Mouse (Mus musculus) midbrain, embryonic 15.5 days (tissue): ENCODE measurements around the gene Tfam. TPM values are rescaled to one million over a fixed set of nuclear protein-coding genes. Genes with fewer than 3 reads are reported as not detected.

Source experiments
- ATAC-seq: fragments of 200-750 bp; cut with Nextera tagmentation; replicated peaks from 2 replicates; pipeline ENCODE4 v1.8.0; 2017; ENCODE audit warnings: moderate TSS enrichment
- H3K27ac ChIP-seq: fragments of 300-500 bp; sonication (generic); 2 replicates; pipeline ENCODE4 v1.5.1; 2015; ENCODE audit warnings: mild to moderate bottlenecking, inconsistent platforms
- H3K27me3 ChIP-seq: fragments of 300-500 bp; sonication (generic); replicated peaks from 2 replicates; pipeline ENCODE4 v1.6.1; 2015; ENCODE audit warnings: inconsistent platforms
- H3K36me3 ChIP-seq: fragments of 300-500 bp; sonication (generic); replicated peaks from 2 replicates; pipeline ENCODE4 v1.6.1; 2015; ENCODE audit warnings: inconsistent platforms
- H3K4me1 ChIP-seq: fragments of 300-500 bp; sonication (generic); 2 replicates; pipeline ENCODE4 v1.6.1; 2015; ENCODE audit warnings: inconsistent platforms
- H3K4me2 ChIP-seq: fragments of 300-500 bp; sonication (generic); 2 replicates; pipeline ENCODE4 v1.6.1; 2015; ENCODE audit warnings: inconsistent platforms, mild to moderate bottlenecking, moderate library complexity
- H3K4me3 ChIP-seq: fragments of 300-500 bp; sonication (generic); 2 replicates; pipeline ENCODE4 v1.5.1; 2015; ENCODE audit warnings: mild to moderate bottlenecking, inconsistent platforms
- H3K9ac ChIP-seq: fragments of 300-500 bp; sonication (generic); 2 replicates; pipeline ENCODE4 v1.6.1; 2015; ENCODE audit warnings: mild to moderate bottlenecking, inconsistent platforms
- H3K9me3 ChIP-seq: fragments of 300-500 bp; sonication (generic); 2 replicates; pipeline ENCODE4 v1.6.1; 2016; ENCODE audit warnings: inconsistent platforms
- WGBS: fragments of 180-500 bp; shearing (Covaris S2); methylation state at CpG from one replicate; pipeline ENCODE4 v1.1.7; 2015; ENCODE audit warnings: mixed read lengths; 5-methylcytosine and 5-hydroxymethylcytosine counted together
- polyA plus RNA-seq: library from polyadenylated mRNA; unstranded; fragments of >200 nt; fragmentation: Nextera tagmentation; extraction: Ambion mirVana; gene quantifications from 2 replicates; pipeline ENCODE4 v1.2.1, GENCODE M21; 2015

Gene Tfam
- polyA plus RNA-seq: 42.0 and 51.4 TPM in 2 replicates

GRCm38 (mm10) chr10:71238240-71238554 is at the start of gene Tfam:
Gene Tfam, minus strand, starts transcription at chr10:71238280.
- no peak for ATAC-seq
- peak within 1 kb of the TSS; percentile 76 for H3K27ac ChIP-seq
- no peaks in the 10 kb centered on the region for H3K9me3 ChIP-seq
- H3K36me3 ChIP-seq: 0 out of 2 replicates have a peak, but pooled peaks cover 13% of the 10 kb centered on the region
- H3K4me2 ChIP-seq: peak within 1 kb of the TSS; percentile 78
- peaks cover 15% of the 10 kb centered on the region for H3K4me1 ChIP-seq
- 3% methylated on average over 7 of the region's 7 CpGs for WGBS
- peak within 1 kb of the TSS; percentile 74 for H3K4me3 ChIP-seq
- H3K27me3 ChIP-seq: no peaks in the 10 kb centered on the region
- peak within 1 kb of the TSS; percentile 79 for H3K9ac ChIP-seq

GRCm38 (mm10) chr10:71285126-71285580 is 47.1 kb upstream of the Tfam start, which contains the start of gene Ube2d1:
Gene Ube2d1, minus strand, starts transcription at chr10:71285262.
- WGBS: under 1% methylated on average over 39 of the region's 50 CpGs
- H3K4me3 ChIP-seq: peak within 1 kb of the TSS; percentile 78
- peak within 1 kb of the TSS; percentile 71 for H3K4me2 ChIP-seq
- 0 out of 2 replicates have a peak, but pooled peaks cover 2% of the 10 kb centered on the region for H3K36me3 ChIP-seq
- no peaks in the 10 kb centered on the region for H3K27me3 ChIP-seq
- peak within 1 kb of the TSS; percentile 88 for H3K27ac ChIP-seq
- peak; percentile 97 for ATAC-seq
- H3K9me3 ChIP-seq: no peaks in the 10 kb centered on the region
- H3K9ac ChIP-seq: peak within 1 kb of the TSS; percentile 96
- peaks cover 38% of the 10 kb centered on the region for H3K4me1 ChIP-seq

DNA sequence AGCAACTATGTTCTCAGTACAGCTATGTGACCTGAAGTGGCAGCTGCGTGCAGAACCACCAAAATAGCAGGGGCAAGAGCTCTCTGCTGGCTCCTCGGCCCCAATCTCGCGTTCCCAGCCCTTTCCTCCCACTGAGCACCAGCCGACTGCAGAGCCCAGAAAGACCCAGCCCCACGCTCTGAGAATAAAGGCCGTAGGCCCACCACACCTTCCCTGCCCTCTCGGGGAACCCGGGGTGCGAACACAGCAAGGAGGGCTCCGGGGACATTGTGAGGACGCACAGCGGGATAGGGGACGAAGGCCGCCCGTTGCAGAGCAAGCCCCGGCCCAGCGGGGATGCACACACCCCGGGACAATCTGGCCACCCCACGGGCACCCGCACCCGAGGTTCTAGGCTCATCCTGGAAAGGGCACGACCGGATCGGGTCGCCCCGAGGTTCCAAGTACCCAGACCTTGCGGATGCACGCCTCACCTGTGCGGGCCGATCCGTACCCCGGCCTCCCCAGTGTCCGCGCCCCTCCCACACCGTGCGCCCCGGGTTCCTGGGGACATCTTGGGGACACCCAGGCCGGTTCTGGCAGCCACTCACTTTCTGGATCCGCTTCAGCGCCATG is 46.5 kb upstream of the Tfam start:
- peak overlapping the region; percentile 88 for H3K27ac ChIP-seq
- H3K9ac ChIP-seq: peak overlapping the region; percentile 96
- no peaks in the 10 kb centered on the region for H3K9me3 ChIP-seq
- peak overlapping the region; percentile 71 for H3K4me2 ChIP-seq
- H3K4me3 ChIP-seq: peak overlapping the region; percentile 78
- no peaks in the 10 kb centered on the region for H3K27me3 ChIP-seq
- ATAC-seq: peak; percentile 84
- H3K4me1 ChIP-seq: peaks cover 42% of the 10 kb centered on the region
- WGBS: 0% methylated on average over 41 of the region's 41 CpGs
- 0 out of 2 replicates have a peak, but pooled peaks cover 2% of the 10 kb centered on the region for H3K36me3 ChIP-seq

DNA sequence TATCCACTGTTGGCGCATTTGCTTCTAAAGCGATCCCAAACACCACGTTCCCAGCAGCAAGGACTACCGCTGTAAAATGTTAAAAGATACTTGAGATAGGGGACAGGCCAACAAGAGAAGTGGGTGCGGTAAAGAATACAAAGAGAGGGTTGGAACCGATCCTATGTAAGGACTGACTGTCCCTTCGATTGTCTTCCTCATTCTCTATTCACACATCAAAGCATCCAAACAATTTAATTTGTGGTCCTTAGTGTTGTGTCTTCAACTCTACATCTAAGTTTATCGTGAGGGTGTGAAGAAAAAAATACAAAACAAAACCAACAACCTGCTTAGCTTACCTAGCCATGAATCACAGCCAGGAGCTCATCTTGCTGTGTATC is 46.0 kb upstream of the Tfam start:
- peaks cover 42% of the 10 kb centered on the region for H3K4me1 ChIP-seq
- no peak for ATAC-seq
- 8% methylated on average over 8 of the region's 8 CpGs for WGBS

DNA sequence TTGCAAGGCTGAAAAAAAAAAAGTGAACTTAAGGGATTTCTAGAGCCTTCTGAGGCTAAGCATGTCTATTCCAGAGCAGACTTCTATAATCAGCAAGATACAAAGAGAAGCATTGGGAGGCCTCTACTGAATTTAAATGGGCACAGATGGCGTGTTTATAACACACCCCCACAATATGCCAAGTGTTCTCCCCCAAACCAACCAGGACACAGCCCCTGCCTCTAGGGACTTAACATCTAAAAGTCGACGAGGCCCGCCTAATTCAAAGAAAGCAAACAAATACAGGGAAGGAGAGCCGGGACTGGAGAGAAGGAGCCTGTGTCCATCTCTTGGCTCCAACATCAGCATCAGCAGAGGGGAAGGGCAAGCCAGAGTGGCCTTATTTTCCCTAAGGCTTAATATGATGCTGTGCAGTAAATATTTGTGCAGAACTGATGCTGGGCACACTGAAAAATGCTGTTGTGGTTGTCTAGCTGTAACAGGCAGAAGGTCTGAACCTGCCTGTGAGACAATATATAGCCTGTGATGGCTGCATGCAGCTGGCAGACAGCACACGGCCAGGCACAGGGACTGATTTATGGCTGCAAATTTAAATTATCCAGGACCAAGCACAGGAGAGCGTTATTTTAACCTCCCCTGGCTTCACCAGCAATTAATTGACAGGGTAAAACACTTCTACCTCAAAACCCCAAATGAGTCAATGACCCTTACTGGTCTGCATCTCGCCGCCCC is 35.1 kb upstream of the Tfam start:
- no peaks in the 10 kb centered on the region for H3K27me3 ChIP-seq
- H3K27ac ChIP-seq: no peak overlapping the region
- no peaks in the 10 kb centered on the region for H3K36me3 ChIP-seq
- no peak for ATAC-seq
- no peak overlapping the region for H3K9ac ChIP-seq
- no peak overlapping the region for H3K4me3 ChIP-seq
- no peak overlapping the region for H3K4me2 ChIP-seq
- WGBS: 53% methylated on average over 9 of the region's 9 CpGs
- peaks cover 18% of the 10 kb centered on the region for H3K4me1 ChIP-seq
- no peaks in the 10 kb centered on the region for H3K9me3 ChIP-seq

More for the DNA sequence above, 46.0 kb upstream of the Tfam start:
- peak overlapping the region; percentile 71 for H3K4me2 ChIP-seq
- H3K4me3 ChIP-seq: peak overlapping the region; percentile 78
- peak overlapping the region; percentile 88 for H3K27ac ChIP-seq
- H3K9ac ChIP-seq: peak overlapping the region; percentile 96
- H3K9me3 ChIP-seq: no peaks in the 10 kb centered on the region
- 0 out of 2 replicates have a peak, but pooled peaks cover 2% of the 10 kb centered on the region for H3K36me3 ChIP-seq
- no peaks in the 10 kb centered on the region for H3K27me3 ChIP-seq

DNA sequence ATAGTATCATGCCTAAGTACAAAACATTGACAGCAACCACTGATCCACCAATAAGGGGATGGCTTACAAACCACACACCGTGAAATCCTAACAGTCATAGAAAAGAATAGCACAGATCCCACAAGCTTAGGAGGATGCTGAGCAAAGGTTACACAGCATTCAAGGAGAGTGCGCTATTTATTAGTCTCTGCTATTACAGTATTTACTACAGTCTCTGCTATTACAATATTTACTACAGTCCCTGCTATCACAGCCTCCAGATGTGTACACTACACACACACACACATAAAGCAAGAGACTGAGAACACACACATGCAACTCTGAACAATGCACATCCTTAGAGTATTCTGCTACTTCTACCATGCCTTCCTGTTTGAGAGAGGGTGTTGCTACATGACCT is 29.9 kb upstream of the Tfam start:
- no peak overlapping the region for H3K4me2 ChIP-seq
- no peaks in the 10 kb centered on the region for H3K27me3 ChIP-seq
- H3K4me3 ChIP-seq: no peak overlapping the region
- whole genome bisulfite sequencing: 87% methylated on average over 2 of the region's 2 CpGs
- H3K9ac ChIP-seq: no peak overlapping the region
- H3K9me3 ChIP-seq: no peaks in the 10 kb centered on the region
- no peak for ATAC-seq
- no peaks in the 10 kb centered on the region for H3K36me3 ChIP-seq
- peaks cover 26% of the 10 kb centered on the region for H3K4me1 ChIP-seq
- H3K27ac ChIP-seq: no peak overlapping the region

GRCm38 (mm10) chr10:71267511-71267910 is 29.4 kb upstream of the Tfam start:
- H3K9me3 ChIP-seq: no peaks in the 10 kb centered on the region
- H3K27me3 ChIP-seq: no peaks in the 10 kb centered on the region
- H3K27ac ChIP-seq: no peak overlapping the region
- H3K9ac ChIP-seq: no peak overlapping the region
- no peak overlapping the region for H3K4me2 ChIP-seq
- H3K4me1 ChIP-seq: peaks cover 22% of the 10 kb centered on the region
- WGBS: 82% methylated on average over 11 of the region's 11 CpGs
- ATAC-seq: no peak
- H3K36me3 ChIP-seq: no peaks in the 10 kb centered on the region
- H3K4me3 ChIP-seq: no peak overlapping the region

- ATAC-seq: no peak
- Histone ChIP-seq H3K4me1 (peaks cover 18% of the 10 kb centered on the region), H3K36me3 (no peaks in the 10 kb centered on the region), H3K27me3 (no peaks in the 10 kb centered on the region), H3K4me2 (no peak overlapping the region), H3K9ac (no peak overlapping the region), H3K4me3 (no peak overlapping the region), H3K9me3 (no peaks in the 10 kb centered on the region), H3K27ac (no peak overlapping the region)
- WGBS: 87% methylated on average over 4 of the region's 4 CpGs
Measured at GRCm38 (mm10) chr10:71265067-71265466, 27.0 kb upstream of the Tfam start.

DNA sequence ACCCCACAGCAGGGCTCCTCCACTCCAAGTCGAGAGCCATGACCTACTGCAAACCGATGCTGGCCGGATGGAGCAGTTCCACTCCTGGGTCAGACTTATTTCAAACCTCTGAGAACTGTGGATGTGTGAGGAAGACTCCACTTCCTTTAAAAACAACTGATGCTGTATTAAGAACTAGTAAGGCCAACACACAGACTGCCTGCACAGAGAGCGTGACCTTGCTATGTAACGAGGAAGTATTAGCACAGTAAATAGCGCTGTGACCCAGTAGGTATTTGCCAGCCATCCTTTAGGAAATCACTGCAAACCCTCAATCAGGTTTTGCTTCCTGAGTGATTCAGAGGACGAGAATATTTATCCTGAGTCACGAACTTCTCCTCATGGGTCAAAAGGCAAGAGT is 23.6 kb upstream of the Tfam start:
- H3K9me3 ChIP-seq: no peaks in the 10 kb centered on the region
- ATAC-seq: no peak
- no peak overlapping the region for H3K9ac ChIP-seq
- H3K27ac ChIP-seq: no peak overlapping the region
- H3K4me3 ChIP-seq: no peak overlapping the region
- no peaks in the 10 kb centered on the region for H3K27me3 ChIP-seq
- peaks cover 12% of the 10 kb centered on the region; the same call in 1 of the 2 replicates for H3K36me3 ChIP-seq
- no peak overlapping the region for H3K4me2 ChIP-seq
- peaks cover 18% of the 10 kb centered on the region for H3K4me1 ChIP-seq
- WGBS: 76% methylated on average over 8 of the region's 8 CpGs

DNA sequence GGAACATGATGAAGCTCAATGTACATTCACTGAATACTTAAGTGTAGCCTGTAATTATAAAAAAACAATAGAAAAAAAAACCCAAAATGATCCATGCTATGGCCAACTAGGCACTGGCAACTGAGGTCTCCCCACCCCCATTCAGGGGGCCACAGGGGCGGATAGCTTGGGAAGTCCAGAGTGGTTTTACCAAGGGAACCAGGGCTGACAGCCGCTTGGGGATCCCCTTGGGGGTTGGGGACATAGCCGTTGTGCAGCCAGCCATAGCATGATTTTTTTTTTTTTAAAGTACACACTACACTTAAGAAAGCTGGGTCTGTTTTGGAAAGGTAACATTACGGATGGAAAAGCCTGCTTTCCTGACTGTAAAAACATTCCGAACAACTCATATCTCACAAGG is 20.9 kb upstream of the Tfam start:
- ATAC-seq: no peak
- Histone ChIP-seq H3K27me3 (no peaks in the 10 kb centered on the region), H3K9me3 (no peaks in the 10 kb centered on the region), H3K27ac (no peak overlapping the region), H3K4me3 (no peak overlapping the region), H3K4me2 (no peak overlapping the region), H3K9ac (no peak overlapping the region), H3K36me3 (peaks cover 17% of the 10 kb centered on the region), H3K4me1 (peaks cover 5% of the 10 kb centered on the region)
- WGBS: 67% methylated on average over 5 of the region's 5 CpGs

GRCm38 (mm10) chr10:71258516-71258915 is 20.4 kb upstream of the Tfam start:
- Histone ChIP-seq H3K9me3 (no peaks in the 10 kb centered on the region), H3K27me3 (no peaks in the 10 kb centered on the region), H3K27ac (no peak overlapping the region), H3K4me1 (peaks cover 3% of the 10 kb centered on the region; the same call in 1 of the 2 replicates), H3K9ac (no peak overlapping the region), H3K4me3 (no peak overlapping the region), H3K4me2 (no peak overlapping the region), H3K36me3 (peaks cover 17% of the 10 kb centered on the region)
- WGBS: 84% methylated on average over 8 of the region's 8 CpGs
- no peak for ATAC-seq

GRCm38 (mm10) chr10:71253147-71253546 is 15.1 kb upstream of the Tfam start:
- Histone ChIP-seq H3K4me3 (no peak overlapping the region), H3K9ac (no peak overlapping the region), H3K27ac (no peak overlapping the region), H3K27me3 (no peaks in the 10 kb centered on the region), H3K36me3 (peaks cover 11% of the 10 kb centered on the region; the same call in 1 of the 2 replicates), H3K9me3 (no peaks in the 10 kb centered on the region), H3K4me2 (no peak overlapping the region), H3K4me1 (no peaks in the 10 kb centered on the region)
- no peak for ATAC-seq
- 83% methylated on average over 4 of the region's 4 CpGs for WGBS
